Comparison of ENCODE assay signal across 8 mouse cellular contexts in the genomic region with DNA sequence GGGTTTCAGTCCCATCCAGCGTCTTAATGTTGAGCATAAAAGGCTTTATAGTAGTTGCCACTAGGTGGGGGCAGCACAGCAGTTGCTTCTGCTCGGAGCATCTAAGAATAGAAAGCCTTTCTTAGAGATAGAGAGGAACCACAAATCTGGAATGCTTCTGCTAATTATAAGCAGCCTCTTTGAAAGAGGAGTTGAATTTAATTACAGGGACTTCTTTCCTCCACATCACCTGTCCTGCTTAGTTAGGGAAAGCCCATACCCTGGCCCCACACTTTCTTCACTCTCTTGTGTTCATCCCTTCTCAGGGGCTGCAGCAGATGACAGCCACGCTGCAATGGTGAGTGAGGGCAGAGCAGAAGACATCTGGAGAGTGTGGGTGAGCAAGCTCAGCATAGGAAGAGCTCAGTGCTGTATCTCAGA. TPM values are rescaled to one million over a fixed set of nuclear protein-coding genes. Genes with fewer than 3 reads are reported as not detected.
DNase-seq lines count a peak whose midpoint lies in the region; ATAC-seq lines count a peak whose summit lies in the region.

No protein-coding gene starts in this region.

- H3K9ac ChIP-seq in hindbrain, embryonic 15.5 days: no peak overlapping the region
- no peak overlapping the region for H3K9ac ChIP-seq in midbrain, embryonic 13.5 days (replicated peaks)

- DNase-seq in kidney, adult 9 months: peak; percentile 11
- no peak for DNase-seq in kidney, adult 18-20 months
- DNase-seq in brain, embryonic 18.5 days (ENCODE audit: low read depth, low spot score): peak; percentile 59
- no peak for DNase-seq in c-Kit-positive CD71-positive TER-119-positive erythroid progenitor cells, embryonic 14.5 days (ENCODE audit: low spot score)
- no peak for DNase-seq in gastrocnemius, postnatal 36 days

- no peak overlapping the region for H3K4me3 ChIP-seq in hindbrain, embryonic 15.5 days
- H3K4me3 ChIP-seq in midbrain, embryonic 13.5 days (replicated peaks): no peak overlapping the region

- no peaks in the 10 kb centered on the region for H3K36me3 ChIP-seq in hindbrain, embryonic 15.5 days
- H3K36me3 ChIP-seq in midbrain, embryonic 13.5 days: no peaks in the 10 kb centered on the region

- peak; percentile 83 for ATAC-seq in hindbrain, embryonic 15.5 days (ENCODE audit: low FRiP score, low read depth)
- ATAC-seq in midbrain, embryonic 13.5 days: peak; percentile 78
- ATAC-seq in granulocyte monocyte progenitor cell, adult 5-6 weeks (replicated peaks; ENCODE audit: poor library complexity, severe bottlenecking): no peak

- H3K9me3 ChIP-seq in hindbrain, embryonic 15.5 days: no peaks in the 10 kb centered on the region
- H3K9me3 ChIP-seq in midbrain, embryonic 13.5 days: no peaks in the 10 kb centered on the region

- intact Hi-C loops in gastrocnemius, postnatal 36 days (cut with DNase I): no loop called here

- H3K4me1 ChIP-seq in hindbrain, embryonic 15.5 days (replicated peaks): peaks cover 7% of the 10 kb centered on the region; the same call in 1 of the 2 replicates
- peaks cover 9% of the 10 kb centered on the region for H3K4me1 ChIP-seq in midbrain, embryonic 13.5 days (replicated peaks)

- no peak overlapping the region for H3K4me2 ChIP-seq in hindbrain, embryonic 15.5 days
- no peak overlapping the region for H3K4me2 ChIP-seq in midbrain, embryonic 13.5 days (replicated peaks)

- 21% methylated on average over 3 of the region's 3 CpGs for WGBS in hindbrain, embryonic 15.5 days
- 18% methylated on average over 3 of the region's 3 CpGs for WGBS in midbrain, embryonic 13.5 days

- H3K27ac ChIP-seq in hindbrain, embryonic 15.5 days (replicated peaks): peak overlapping the region; percentile 4; the same call in 1 of the 2 replicates
- no peak overlapping the region for H3K27ac ChIP-seq in midbrain, embryonic 13.5 days

- no peaks in the 10 kb centered on the region for H3K27me3 ChIP-seq in hindbrain, embryonic 15.5 days
- no peaks in the 10 kb centered on the region for H3K27me3 ChIP-seq in midbrain, embryonic 13.5 days

RNA-seq across cellular contexts. Expression of a gene that starts 47.3 kb away (rescaled TPM):
- polyA plus RNA-seq in hindbrain, embryonic 15.5 days (2015; fragmentation: Nextera tagmentation; extraction: Ambion mirVana): 0.42 and 0.86 TPM in 2 replicates
- 0.32 and 0.34 TPM in 2 replicates for polyA plus RNA-seq in midbrain, embryonic 13.5 days (2015; fragmentation: Nextera tagmentation; extraction: Ambion mirVana)
- total RNA-seq in granulocyte monocyte progenitor cell, adult 5-6 weeks (2014; fragmentation: Nextera tagmentation): 0.19 and 4.2 TPM in 2 replicates
- total RNA-seq in granulocyte monocyte progenitor cell, adult 5-6 weeks (2017): 0.34 and 2.4 TPM in 2 replicates
- 1 to 10 TPM in 1 of 2 experiments, under 1 TPM in 1; 0.56 to 1.2 TPM for total RNA-seq in gastrocnemius, postnatal 36 days (2021)

Comparison
In these comparisons a context has a peak if more than half of its experiments do, and no peak if none do; other contexts are left out.
1. DNase-seq: peak in kidney, adult 9 months (single experiment) and brain, embryonic 18.5 days (single experiment); none in kidney, adult 18-20 months (single experiment), c-Kit-positive CD71-positive TER-119-positive erythroid progenitor cells, embryonic 14.5 days (single experiment) and gastrocnemius, postnatal 36 days (0 of 2).